Mouse (Mus musculus): Measurements from ENCODE around the gene Tspan13. TPM values are rescaled to one million over a fixed set of nuclear protein-coding genes. Genes with fewer than 3 reads are reported as not detected.
A peak's percentile ranks its signal among the peaks of the same experiment; 100 is the strongest.

The Tspan13 gene
- polyA plus RNA-seq, 1 experiment from 2014 or later: 138 TPM

DNA sequence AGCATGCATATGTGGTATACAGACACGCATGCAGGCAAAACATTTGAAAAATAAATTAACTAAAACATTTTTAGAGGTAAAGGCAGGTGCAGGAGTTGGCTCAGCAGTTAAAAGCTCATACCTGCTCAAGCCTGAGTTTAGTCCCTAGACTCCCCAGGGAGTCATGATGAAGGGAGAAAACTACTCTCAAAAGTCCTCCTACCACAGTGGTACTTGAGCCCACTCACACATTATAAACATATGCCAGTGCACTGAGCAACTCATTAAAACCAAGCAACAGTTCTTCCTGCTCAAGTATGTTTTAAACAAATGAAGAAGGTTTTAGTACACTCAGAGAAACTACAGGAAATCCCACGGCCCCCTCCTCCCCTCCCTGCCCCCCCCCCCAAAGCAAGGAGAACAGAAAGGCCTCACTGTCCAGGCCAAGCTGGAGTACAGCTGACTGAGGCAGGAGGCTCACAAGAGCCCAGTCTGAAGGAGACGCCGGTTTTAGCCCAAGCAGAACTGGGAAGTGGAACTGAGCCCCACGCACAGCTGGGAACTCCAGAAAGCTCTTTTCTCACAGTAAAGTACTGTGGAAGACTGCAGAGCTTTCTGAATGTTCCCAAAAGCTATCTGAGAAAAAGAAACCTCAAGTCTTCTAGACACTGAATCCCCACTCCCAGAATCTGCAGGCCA is 13.2 kb downstream of the Tspan13 start:
- 56% methylated on average over 5 of the region's 5 CpGs for WGBS
- Histone ChIP-seq H3K4me3 (replicated peaks) (no peak overlapping the region), H3K4me1 (replicated peaks) (no peaks in the 10 kb centered on the region), H3K9ac (no peak overlapping the region), H3K27me3 (replicated peaks) (no peaks in the 10 kb centered on the region), H3K27ac (no peak overlapping the region), H3K36me3 (no peaks in the 10 kb centered on the region), H3K4me2 (replicated peaks) (no peak overlapping the region), H3K9me3 (no peaks in the 10 kb centered on the region)
- ATAC-seq: no peak

DNA sequence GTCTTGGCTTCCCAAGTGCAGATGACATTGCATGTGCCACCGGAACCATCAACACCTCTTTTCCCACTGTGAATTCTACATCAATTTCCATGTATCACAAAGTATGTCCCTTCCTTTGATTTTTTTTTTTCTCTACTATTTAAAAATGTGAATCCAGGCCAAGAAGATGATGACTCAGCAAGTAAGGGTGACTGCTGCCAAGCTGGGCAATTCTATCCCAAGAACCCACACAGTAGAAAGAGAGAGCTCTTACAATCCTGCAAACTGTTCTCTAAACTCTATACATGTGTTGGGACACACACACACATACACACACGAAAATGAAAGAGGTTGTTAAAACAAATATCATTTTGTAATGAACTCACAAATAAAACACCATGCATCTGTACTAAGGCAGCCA is 15.1 kb downstream of the Tspan13 start:
- Histone ChIP-seq H3K4me2 (replicated peaks) (no peak overlapping the region), H3K4me3 (replicated peaks) (no peak overlapping the region), H3K36me3 (no peaks in the 10 kb centered on the region), H3K27ac (no peak overlapping the region), H3K4me1 (replicated peaks) (no peaks in the 10 kb centered on the region), H3K27me3 (replicated peaks) (no peaks in the 10 kb centered on the region), H3K9me3 (no peaks in the 10 kb centered on the region), H3K9ac (no peak overlapping the region)
- no peak for ATAC-seq
- 83% methylated on average over 2 of the region's 2 CpGs for WGBS

DNA sequence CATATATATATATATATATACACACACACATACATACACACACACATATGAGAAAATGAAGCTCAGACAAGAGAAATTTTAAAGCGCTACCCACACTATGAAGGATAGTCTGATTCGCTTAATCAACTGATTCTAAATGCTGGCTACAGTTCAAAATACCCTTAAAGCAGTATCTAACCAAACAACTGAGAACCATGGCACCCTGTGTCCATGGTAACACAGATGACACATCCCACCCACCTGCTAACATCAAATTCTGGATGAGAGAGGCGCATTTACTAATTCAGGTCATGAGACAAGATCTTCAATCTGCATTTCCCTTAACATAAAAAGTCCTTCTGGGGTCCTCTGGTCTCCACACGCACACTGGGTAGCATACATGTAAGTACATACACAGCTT is 16.2 kb downstream of the Tspan13 start:
- Histone ChIP-seq H3K4me3 (replicated peaks) (no peak overlapping the region), H3K36me3 (no peaks in the 10 kb centered on the region), H3K4me2 (replicated peaks) (no peak overlapping the region), H3K27ac (no peak overlapping the region), H3K9me3 (no peaks in the 10 kb centered on the region), H3K9ac (no peak overlapping the region), H3K27me3 (replicated peaks) (no peaks in the 10 kb centered on the region), H3K4me1 (replicated peaks) (no peaks in the 10 kb centered on the region)
- 95% methylated on average over 4 of the region's 4 CpGs for WGBS
- no peak for ATAC-seq

DNA sequence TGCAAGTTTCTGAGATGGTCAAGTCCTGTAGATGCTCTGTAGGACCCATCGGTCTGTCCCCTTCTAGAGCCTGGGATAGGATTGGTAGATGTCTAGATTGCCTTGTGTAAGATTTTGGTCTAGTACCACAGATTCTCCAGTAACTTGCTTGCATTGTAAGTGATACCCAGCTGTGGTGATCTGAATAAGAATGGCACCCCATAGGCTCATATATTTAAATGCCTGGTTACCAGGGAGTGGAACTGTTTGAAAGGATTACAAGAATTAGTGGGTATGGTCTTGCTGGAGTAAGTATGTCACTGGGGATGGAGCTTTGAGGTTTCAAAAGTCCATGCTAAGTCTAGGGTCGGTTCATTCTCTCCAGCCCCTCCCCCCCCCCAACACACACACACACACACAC is 21.6 kb downstream of the Tspan13 start:
- Histone ChIP-seq H3K27ac (no peak overlapping the region), H3K4me1 (replicated peaks) (no peaks in the 10 kb centered on the region), H3K36me3 (no peaks in the 10 kb centered on the region), H3K27me3 (replicated peaks) (no peaks in the 10 kb centered on the region), H3K9ac (no peak overlapping the region), H3K4me3 (replicated peaks) (no peak overlapping the region), H3K4me2 (replicated peaks) (no peak overlapping the region), H3K9me3 (no peaks in the 10 kb centered on the region)
- ATAC-seq: no peak
- WGBS: 90% methylated on average over 2 of the region's 2 CpGs

DNA sequence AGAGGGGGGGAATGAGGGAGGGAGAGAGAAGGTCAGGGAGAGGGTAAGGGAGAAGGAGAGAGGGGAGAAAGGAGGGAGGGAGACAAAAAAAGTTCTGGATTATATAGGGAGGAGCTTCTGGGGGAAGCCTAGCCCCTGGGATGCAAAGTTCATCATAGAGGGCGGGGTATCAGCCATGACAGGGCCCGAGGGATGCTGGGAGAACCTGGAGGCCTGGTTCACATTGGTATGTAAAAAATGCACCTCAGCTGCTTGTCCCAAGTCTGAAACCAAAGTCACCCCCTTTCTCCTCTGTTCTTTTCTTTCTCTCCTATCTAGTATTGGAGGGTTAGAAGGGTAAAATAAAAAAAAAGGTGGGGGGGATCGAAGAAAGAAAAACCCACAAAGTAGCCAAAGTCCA is 22.2 kb downstream of the Tspan13 start:
- 81% methylated on average over 3 of the region's 3 CpGs for WGBS
- H3K36me3 ChIP-seq: no peaks in the 10 kb centered on the region
- ATAC-seq: no peak

DNA sequence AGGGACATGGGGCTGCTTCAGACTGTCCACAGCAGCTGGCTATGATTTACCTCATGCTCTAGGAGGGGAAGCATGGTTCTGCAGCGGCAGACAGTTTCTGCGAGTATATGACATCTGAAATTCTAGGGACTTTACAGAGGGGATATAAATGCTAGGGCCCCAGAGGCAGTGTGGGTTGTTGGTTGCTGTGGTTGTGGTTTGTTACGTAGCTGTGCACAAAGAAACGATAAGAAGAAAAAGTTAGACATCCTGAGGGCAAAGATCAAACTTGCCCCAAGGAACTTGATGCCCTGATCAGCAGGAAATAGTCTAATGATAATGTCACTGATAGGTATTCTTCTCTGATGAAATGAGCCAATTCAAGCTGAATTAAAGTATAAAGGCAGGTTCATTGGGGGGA is 22.7 kb downstream of the Tspan13 start:
- H3K9me3 ChIP-seq: no peaks in the 10 kb centered on the region
- no peaks in the 10 kb centered on the region for H3K36me3 ChIP-seq
- no peak overlapping the region for H3K4me3 ChIP-seq (replicated peaks)
- no peak overlapping the region for H3K9ac ChIP-seq
- H3K27ac ChIP-seq: no peak overlapping the region
- 82% methylated on average over 4 of the region's 4 CpGs for WGBS
- H3K4me2 ChIP-seq (replicated peaks): no peak overlapping the region
- ATAC-seq: no peak
- H3K27me3 ChIP-seq (replicated peaks): no peaks in the 10 kb centered on the region
- no peaks in the 10 kb centered on the region for H3K4me1 ChIP-seq (replicated peaks)

More for the DNA sequence above, 22.2 kb downstream of the Tspan13 start:
- no peak overlapping the region for H3K4me2 ChIP-seq (replicated peaks)
- no peak overlapping the region for H3K9ac ChIP-seq
- no peaks in the 10 kb centered on the region for H3K4me1 ChIP-seq (replicated peaks)
- no peak overlapping the region for H3K4me3 ChIP-seq (replicated peaks)
- no peaks in the 10 kb centered on the region for H3K9me3 ChIP-seq
- H3K27ac ChIP-seq: no peak overlapping the region
- no peaks in the 10 kb centered on the region for H3K27me3 ChIP-seq (replicated peaks)

DNA sequence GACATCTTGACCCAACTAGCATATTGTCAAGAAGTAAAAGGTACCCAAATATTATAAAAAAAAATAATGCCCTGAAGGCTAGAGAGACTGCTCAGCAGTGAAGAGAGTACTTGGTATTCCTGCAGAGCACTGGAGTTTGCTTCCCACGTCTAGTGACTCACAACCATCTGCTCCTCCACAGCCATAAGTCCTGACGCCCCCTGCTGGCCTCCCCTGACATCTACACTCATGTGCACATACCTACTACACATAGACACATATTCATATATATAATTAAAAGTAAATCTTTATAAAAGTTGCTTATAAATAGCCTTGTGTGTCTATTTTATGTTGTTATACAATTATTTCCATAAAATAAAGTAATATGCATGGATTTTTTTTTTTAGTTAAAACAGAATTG is 24.5 kb downstream of the Tspan13 start:
- WGBS: 68% methylated on average over 2 of the region's 2 CpGs
- H3K4me3 ChIP-seq (replicated peaks): no peak overlapping the region
- H3K4me1 ChIP-seq (replicated peaks): no peaks in the 10 kb centered on the region
- H3K27ac ChIP-seq: no peak overlapping the region
- ATAC-seq: no peak
- no peaks in the 10 kb centered on the region for H3K36me3 ChIP-seq
- H3K9ac ChIP-seq: no peak overlapping the region
- no peak overlapping the region for H3K4me2 ChIP-seq (replicated peaks)
- no peaks in the 10 kb centered on the region for H3K27me3 ChIP-seq (replicated peaks)
- H3K9me3 ChIP-seq: no peaks in the 10 kb centered on the region

DNA sequence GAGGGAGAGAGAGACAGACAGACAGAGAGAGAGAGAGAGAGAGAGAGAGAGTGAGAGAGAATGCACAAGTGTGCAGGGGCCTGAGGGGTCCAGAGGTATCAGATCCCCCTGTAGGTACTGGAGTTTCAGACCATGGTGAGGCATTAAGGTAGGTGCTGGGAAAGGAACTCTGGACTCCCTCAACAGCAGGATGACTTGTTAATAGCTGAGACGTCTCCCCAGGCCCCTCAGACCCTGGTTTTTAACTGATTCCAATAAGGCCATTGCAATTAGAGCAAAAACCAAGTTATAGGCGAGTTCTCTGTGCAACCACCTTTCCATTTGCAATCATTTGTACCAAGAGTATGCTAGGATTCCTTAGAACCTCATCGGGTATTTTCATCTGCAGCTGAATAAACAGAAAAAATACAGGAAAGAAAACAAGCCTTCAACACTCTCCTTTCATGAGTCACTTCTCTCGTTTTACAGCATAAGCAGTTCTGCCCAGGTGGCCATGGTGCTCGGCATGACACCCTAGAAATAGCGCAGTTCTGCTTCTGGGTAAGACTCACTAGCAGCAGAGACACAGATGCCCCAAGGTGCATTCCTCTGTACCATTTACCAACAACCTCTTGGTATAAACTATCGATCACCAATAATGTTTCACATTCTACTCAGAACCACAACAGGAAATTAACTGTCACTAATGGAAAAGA is 28.9 kb downstream of the Tspan13 start:
- Histone ChIP-seq H3K9ac (no peak overlapping the region), H3K9me3 (no peaks in the 10 kb centered on the region), H3K36me3 (no peaks in the 10 kb centered on the region), H3K27me3 (replicated peaks) (no peaks in the 10 kb centered on the region), H3K4me2 (replicated peaks) (no peak overlapping the region), H3K4me3 (replicated peaks) (no peak overlapping the region), H3K27ac (no peak overlapping the region), H3K4me1 (replicated peaks) (peaks cover 6% of the 10 kb centered on the region; the same call in 1 of the 2 replicates)
- ATAC-seq: no peak
- 78% methylated on average over 7 of the region's 7 CpGs for WGBS

DNA sequence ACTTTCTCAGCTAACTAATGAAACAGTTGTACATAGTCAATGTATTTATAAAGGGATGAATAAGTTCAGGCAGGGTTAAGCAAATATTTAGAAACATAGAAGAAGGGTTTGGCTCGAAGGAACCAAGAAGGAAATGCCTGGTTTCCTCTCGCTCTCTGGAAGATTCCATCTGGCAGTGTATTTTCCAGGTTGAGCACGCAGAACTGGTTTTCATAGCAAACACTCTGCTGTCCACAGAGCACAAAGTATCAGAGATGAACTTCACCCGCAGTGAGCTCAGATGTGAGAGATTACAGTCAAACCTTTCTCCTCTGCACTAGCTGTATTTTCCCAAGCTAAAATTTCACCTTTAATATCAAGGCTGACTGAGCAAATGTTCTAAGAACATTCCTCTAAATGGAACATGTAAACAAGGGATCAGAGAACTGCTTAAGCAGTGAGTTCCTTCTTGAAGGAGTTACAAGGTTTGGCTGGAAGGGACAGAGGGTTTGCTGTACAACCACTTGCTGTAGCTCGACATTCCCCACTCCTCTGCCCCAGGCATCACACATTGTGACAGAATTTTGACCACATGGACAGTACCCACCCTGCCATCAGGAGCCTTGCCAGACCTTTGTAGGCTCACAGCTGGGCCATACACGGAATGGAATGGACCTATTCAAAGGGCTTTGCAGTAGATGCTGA is 33.8 kb downstream of the Tspan13 start:
- Histone ChIP-seq H3K27me3 (replicated peaks) (no peaks in the 10 kb centered on the region), H3K4me3 (replicated peaks) (no peak overlapping the region), H3K9ac (no peak overlapping the region), H3K36me3 (no peaks in the 10 kb centered on the region), H3K9me3 (no peaks in the 10 kb centered on the region), H3K27ac (peak overlapping the region; percentile 49; the same call in 1 of the 2 replicates), H3K4me1 (replicated peaks) (peaks cover 11% of the 10 kb centered on the region), H3K4me2 (replicated peaks) (0 out of 2 replicates have a peak overlapping the region, but pooled peaks have one; percentile 4)
- whole genome bisulfite sequencing: 24% methylated on average over 6 of the region's 6 CpGs
- ATAC-seq: peak; percentile 71

DNA sequence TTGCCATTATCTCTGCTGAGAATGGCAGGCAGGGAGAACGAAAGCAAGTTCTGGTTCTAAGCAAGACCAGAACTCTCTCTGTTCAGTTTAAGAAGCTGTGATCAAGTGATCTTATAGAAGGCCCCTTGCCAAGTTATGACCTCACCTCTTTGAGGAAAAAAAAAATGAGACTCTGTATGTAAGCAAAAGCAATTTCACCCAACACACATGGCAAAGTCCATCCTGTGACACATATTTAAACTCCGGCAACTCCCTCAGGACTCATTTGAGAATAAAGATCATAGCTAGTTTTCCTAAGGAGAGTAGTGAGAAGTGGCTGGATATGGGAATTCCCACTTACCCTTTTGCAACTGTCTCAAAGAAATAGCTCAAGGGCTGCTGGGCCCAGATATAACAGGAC is 34.7 kb downstream of the Tspan13 start:
- H3K27ac ChIP-seq: 0 out of 2 replicates have a peak overlapping the region, but pooled peaks have one; percentile 49
- WGBS: 52% methylated on average over 2 of the region's 2 CpGs
- no peaks in the 10 kb centered on the region for H3K36me3 ChIP-seq
- no peaks in the 10 kb centered on the region for H3K9me3 ChIP-seq
- H3K4me3 ChIP-seq (replicated peaks): no peak overlapping the region
- peak; percentile 49 for ATAC-seq
- H3K4me2 ChIP-seq (replicated peaks): no peak overlapping the region
- no peaks in the 10 kb centered on the region for H3K27me3 ChIP-seq (replicated peaks)
- no peak overlapping the region for H3K9ac ChIP-seq
- H3K4me1 ChIP-seq (replicated peaks): peaks cover 11% of the 10 kb centered on the region

DNA sequence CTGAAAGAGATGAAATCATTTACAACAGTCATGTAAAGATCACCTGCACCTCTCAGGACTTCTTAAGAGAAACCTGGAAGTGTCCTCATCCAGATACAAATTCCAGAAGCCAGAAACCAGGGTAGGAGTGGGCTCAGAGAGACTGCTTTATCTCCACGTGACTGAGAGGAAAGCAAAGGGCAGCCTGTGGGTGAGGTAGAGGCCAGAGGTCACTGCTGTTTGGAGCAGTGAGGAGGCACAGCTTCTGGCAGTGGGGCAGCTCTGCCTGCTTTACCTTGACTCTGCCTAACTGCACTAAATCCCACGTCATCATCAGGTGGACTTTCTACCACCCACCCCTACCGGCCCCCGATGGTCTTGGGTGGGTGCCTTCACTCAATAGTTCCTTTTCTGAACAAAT is 37.6 kb downstream of the Tspan13 start:
- peak; percentile 76 for ATAC-seq
- Histone ChIP-seq H3K4me2 (replicated peaks) (no peak overlapping the region), H3K27ac (no peak overlapping the region), H3K4me1 (replicated peaks) (peaks cover 11% of the 10 kb centered on the region), H3K9ac (no peak overlapping the region), H3K4me3 (replicated peaks) (no peak overlapping the region), H3K36me3 (no peaks in the 10 kb centered on the region), H3K9me3 (no peaks in the 10 kb centered on the region), H3K27me3 (replicated peaks) (no peaks in the 10 kb centered on the region)
- 64% methylated on average over 4 of the region's 4 CpGs for WGBS

DNA sequence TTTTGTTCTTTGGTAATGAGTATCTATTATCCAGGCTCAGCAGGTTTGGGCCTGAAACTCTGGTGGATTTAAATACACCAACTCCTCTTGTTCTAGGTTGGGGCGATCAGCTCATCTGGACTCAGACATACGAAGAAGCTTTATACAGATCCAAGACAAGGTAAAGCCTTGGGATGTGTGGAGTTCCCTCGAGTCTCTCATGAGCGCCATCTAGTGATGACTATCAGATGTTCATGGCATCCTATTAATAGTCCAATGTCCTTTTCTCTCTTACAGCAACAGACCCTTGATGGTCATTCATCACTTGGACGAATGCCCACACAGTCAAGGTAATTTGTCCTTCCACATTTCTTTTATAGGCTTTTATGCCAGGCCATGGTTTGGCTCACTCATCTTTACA is 46.5 kb downstream of the Tspan13 start:
- Histone ChIP-seq H3K27me3 (replicated peaks) (no peaks in the 10 kb centered on the region), H3K4me1 (replicated peaks) (no peaks in the 10 kb centered on the region), H3K9ac (no peak overlapping the region), H3K9me3 (no peaks in the 10 kb centered on the region), H3K4me2 (replicated peaks) (no peak overlapping the region), H3K27ac (no peak overlapping the region), H3K36me3 (no peaks in the 10 kb centered on the region), H3K4me3 (replicated peaks) (no peak overlapping the region)
- ATAC-seq: peak; percentile 48; the same call in 1 of the 2 replicates
- WGBS: 35% methylated on average over 5 of the region's 5 CpGs
